Mouse (Mus musculus) limb, embryonic 10.5 days (tissue): ENCODE data around the gene Ptpre. TPM values are rescaled to one million over a fixed set of nuclear protein-coding genes. Genes with fewer than 3 reads are reported as not detected.
"Not testable (repeated sequence)": the region's sequence is repeated elsewhere in the genome, so short reads cannot be mapped to it uniquely, and the experiment has no call there.

Source experiments
- DNase-seq: peaks from one replicate; pipeline ENCODE4 v3.0.0-alpha.2; 2017; ENCODE audit warnings: low spot score
- H3K27ac ChIP-seq: fragments of 300-500 bp; sonication (generic); 2 replicates; pipeline ENCODE4 v1.5.1; 2016; ENCODE audit warnings: mild to moderate bottlenecking
- H3K27me3 ChIP-seq: fragments of 300-500 bp; sonication (generic); 2 replicates; pipeline ENCODE4 v1.6.1; 2016; ENCODE audit warnings: low read depth, mild to moderate bottlenecking; ENCODE audit not compliant: poor library complexity, severe bottlenecking
- H3K36me3 ChIP-seq: fragments of 300-500 bp; sonication (generic); 2 replicates; pipeline ENCODE4 v1.6.1; 2016; ENCODE audit warnings: mild to moderate bottlenecking, moderate library complexity
- H3K4me1 ChIP-seq: fragments of 300-500 bp; sonication (generic); 2 replicates; pipeline ENCODE4 v1.6.1; 2016
- H3K4me3 ChIP-seq: fragments of 300-500 bp; sonication (generic); 2 replicates; pipeline ENCODE4 v1.5.1; 2016; ENCODE audit warnings: mild to moderate bottlenecking, moderate library complexity
- H3K9me3 ChIP-seq: fragments of 300-500 bp; sonication (generic); replicated peaks from 2 replicates; pipeline ENCODE4 v1.6.1; 2016; ENCODE audit warnings: mild to moderate bottlenecking
- WGBS: fragments of 180-500 bp; shearing (Covaris S2); methylation state at CpG from one replicate; pipeline ENCODE4 v1.1.7; 2016; 5-methylcytosine and 5-hydroxymethylcytosine counted together
- polyA plus RNA-seq: library from polyadenylated mRNA; unstranded; fragments of >200 nt; fragmentation: Nextera tagmentation; extraction: Ambion mirVana; gene quantifications from 2 replicates; pipeline ENCODE4 v1.2.1, GENCODE M21; 2016

Gene Ptpre
- polyA plus RNA-seq, 1 experiment from 2014 or later, result 0.64 TPM

GRCm38 (mm10) chr7:135676722-135677121 lies 139.4 kb downstream of the Ptpre start:
- WGBS, result 88% methylated on average over 8 of the region's 8 CpGs
- H3K27me3 ChIP-seq, result no peaks in the 10 kb centered on the region
- no peak overlapping the region for H3K27ac ChIP-seq
- no peaks in the 10 kb centered on the region for H3K36me3 ChIP-seq
- no peak overlapping the region for H3K4me3 ChIP-seq
- no peak for DNase-seq
- H3K9me3 ChIP-seq, result no peaks in the 10 kb centered on the region
- peaks cover 7% of the 10 kb centered on the region; the same call in 1 of the 2 replicates for H3K4me1 ChIP-seq

GRCm38 (mm10) chr7:135680334-135680733 lies 143.1 kb downstream of the Ptpre start:
- Histone ChIP-seq H3K4me1 (peaks cover 7% of the 10 kb centered on the region; the same call in 1 of the 2 replicates), H3K27ac (no peak overlapping the region), H3K9me3 (no peaks in the 10 kb centered on the region), H3K36me3 (peaks cover 6% of the 10 kb centered on the region), H3K4me3 (no peak overlapping the region), H3K27me3 (no peaks in the 10 kb centered on the region)
- WGBS, result 75% methylated on average over 5 of the region's 5 CpGs
- DNase-seq, result peak; percentile 65

GRCm38 (mm10) chr7:135684098-135684497 lies 146.8 kb downstream of the Ptpre start:
- H3K4me1 ChIP-seq, DNase-seq, H3K9me3 ChIP-seq, H3K27me3 ChIP-seq, H3K4me3 ChIP-seq, H3K27ac ChIP-seq: not testable (repeated sequence)
- H3K36me3 ChIP-seq, result peaks cover 44% of the 10 kb centered on the region
- 78% methylated on average over 4 of the region's 4 CpGs for WGBS

GRCm38 (mm10) chr7:135684938-135685337 lies 147.7 kb downstream of the Ptpre start:
- DNase-seq, result no peak
- 89% methylated on average over 7 of the region's 7 CpGs for WGBS
- H3K4me1 ChIP-seq, result no peaks in the 10 kb centered on the region
- H3K27ac ChIP-seq, result no peak overlapping the region
- H3K27me3 ChIP-seq, result no peaks in the 10 kb centered on the region
- no peak overlapping the region for H3K4me3 ChIP-seq
- H3K9me3 ChIP-seq, result no peaks in the 10 kb centered on the region
- H3K36me3 ChIP-seq, result peaks cover 52% of the 10 kb centered on the region

DNA sequence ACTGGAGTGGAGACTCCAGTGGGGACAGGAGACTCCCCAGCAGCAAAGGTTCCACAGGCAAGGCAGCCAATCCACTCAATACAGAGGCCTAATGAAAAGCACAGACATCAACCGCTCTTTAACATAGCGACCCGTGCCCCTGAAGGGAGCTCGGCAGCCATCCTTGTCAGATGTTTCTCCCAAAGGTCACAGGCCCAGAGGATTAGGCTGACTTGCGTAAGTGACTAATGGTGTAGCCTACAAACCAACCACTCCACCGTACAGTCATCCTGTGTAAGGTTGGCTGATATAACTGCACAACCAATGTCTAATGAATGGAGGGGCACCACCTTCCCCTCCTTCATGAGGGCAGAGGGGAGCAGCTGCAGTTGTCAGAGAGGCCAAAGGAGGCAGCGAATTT lies 152.1 kb downstream of the Ptpre start:
- no peak overlapping the region for H3K4me3 ChIP-seq
- H3K9me3 ChIP-seq, result no peaks in the 10 kb centered on the region
- H3K27ac ChIP-seq, result no peak overlapping the region
- no peaks in the 10 kb centered on the region for H3K4me1 ChIP-seq
- no peaks in the 10 kb centered on the region for H3K27me3 ChIP-seq
- 95% methylated on average over 7 of the region's 7 CpGs for WGBS
- H3K36me3 ChIP-seq, result peaks cover 97% of the 10 kb centered on the region
- no peak for DNase-seq

DNA sequence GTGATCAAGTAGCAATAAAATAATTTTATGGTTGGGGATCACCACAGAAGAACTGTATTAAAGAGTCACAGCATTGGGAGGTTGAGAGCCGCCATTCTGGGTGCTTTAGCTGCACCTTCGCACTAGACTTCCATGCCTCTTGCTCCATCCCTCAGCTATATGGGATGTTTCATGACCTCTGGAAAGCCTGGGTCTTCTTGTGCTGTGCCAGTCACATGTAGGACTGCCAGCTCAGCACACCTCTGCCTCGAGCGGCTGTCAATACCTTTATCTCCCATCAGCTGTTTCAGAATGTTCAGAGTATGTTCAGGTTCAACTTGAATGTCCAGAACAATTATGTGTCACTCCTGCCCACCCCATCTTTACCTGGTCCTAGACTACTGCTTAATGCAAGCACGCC lies 154.7 kb downstream of the Ptpre start:
- Histone ChIP-seq H3K4me1 (no peaks in the 10 kb centered on the region), H3K9me3 (no peaks in the 10 kb centered on the region), H3K27ac (no peak overlapping the region), H3K36me3 (peaks cover 100% of the 10 kb centered on the region), H3K27me3 (no peaks in the 10 kb centered on the region), H3K4me3 (no peak overlapping the region)
- WGBS, result 93% methylated on average over 5 of the region's 5 CpGs
- DNase-seq, result no peak

DNA sequence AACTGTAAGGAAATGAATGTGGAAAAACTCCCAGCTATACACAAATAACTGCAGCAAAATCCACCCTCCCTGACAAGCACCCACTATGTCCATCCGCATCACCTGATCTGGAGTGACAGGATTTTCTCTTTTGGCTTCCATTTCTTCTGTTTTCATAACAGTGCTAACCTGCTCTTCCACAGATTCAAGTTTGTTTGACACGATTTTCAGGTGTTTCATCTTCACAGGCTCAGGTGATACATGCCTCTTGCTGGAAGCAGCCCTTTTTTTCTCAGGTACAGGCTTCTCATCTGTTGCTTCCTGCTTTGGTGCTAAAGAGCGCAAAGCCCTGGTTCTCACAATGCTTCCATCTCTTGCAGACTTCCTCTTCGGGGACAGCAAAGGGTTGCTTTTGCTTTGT lies 156.8 kb downstream of the Ptpre start:
- DNase-seq, result no peak
- WGBS, result 92% methylated on average over 4 of the region's 4 CpGs
- no peak overlapping the region for H3K27ac ChIP-seq

DNA sequence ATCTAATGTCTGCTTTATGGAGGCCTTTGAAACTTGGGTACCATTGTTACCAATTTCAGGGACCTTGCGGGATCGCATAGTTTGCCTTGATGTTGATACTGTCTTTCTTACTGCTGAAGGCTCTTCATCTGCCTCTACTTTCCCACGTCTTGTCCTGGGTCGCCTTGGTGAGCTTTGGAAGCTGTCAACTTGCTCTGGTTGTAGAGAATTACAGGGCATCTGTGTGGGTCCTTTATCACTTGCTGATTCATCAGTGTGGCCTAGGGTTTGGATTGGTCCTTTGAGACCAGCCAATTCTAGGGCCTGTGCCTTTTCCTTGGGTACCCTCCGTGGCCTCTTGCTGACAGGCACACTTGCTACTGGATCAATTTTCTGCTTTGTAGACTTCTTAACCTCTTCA lies 157.5 kb downstream of the Ptpre start:
- Histone ChIP-seq H3K27me3 (no peaks in the 10 kb centered on the region), H3K9me3 (no peaks in the 10 kb centered on the region), H3K4me1 (no peaks in the 10 kb centered on the region), H3K4me3 (no peak overlapping the region), H3K36me3 (peaks cover 100% of the 10 kb centered on the region), H3K27ac (no peak overlapping the region)
- no peak for DNase-seq
- WGBS, result 98% methylated on average over 5 of the region's 5 CpGs

More for the DNA sequence above, 156.8 kb downstream of the Ptpre start:
- Histone ChIP-seq H3K4me1 (no peaks in the 10 kb centered on the region), H3K4me3 (no peak overlapping the region), H3K9me3 (no peaks in the 10 kb centered on the region), H3K36me3 (peaks cover 100% of the 10 kb centered on the region), H3K27me3 (no peaks in the 10 kb centered on the region)

DNA sequence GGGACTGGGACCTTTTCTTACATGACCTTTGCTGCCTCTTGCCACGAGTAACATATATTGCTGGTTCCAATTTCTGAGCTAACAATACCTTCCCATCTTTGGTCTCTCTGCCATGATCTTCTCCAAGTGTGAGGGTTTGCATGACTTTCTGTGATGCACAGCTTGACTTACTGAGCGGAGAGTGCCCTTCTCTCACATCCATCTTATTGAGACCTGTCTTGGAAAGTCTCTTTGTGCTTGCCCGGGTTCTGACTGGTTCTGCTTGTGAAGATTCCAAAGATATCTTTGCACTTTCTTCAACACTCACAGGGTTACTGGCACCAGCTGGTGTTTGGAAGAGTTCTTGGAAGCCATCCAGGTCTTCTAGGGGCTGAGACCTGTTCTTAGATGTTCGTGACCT lies 158.8 kb downstream of the Ptpre start:
- H3K27me3 ChIP-seq, result no peaks in the 10 kb centered on the region
- H3K9me3 ChIP-seq, result no peaks in the 10 kb centered on the region
- DNase-seq, result no peak
- H3K4me1 ChIP-seq, result no peaks in the 10 kb centered on the region
- WGBS, result 95% methylated on average over 4 of the region's 4 CpGs
- H3K36me3 ChIP-seq, result peaks cover 100% of the 10 kb centered on the region
- H3K4me3 ChIP-seq, result no peak overlapping the region
- no peak overlapping the region for H3K27ac ChIP-seq

GRCm38 (mm10) chr7:135697021-135697740 lies 159.9 kb downstream of the Ptpre start:
- not testable (repeated sequence) for H3K4me1 ChIP-seq, H3K4me3 ChIP-seq, H3K27me3 ChIP-seq, H3K27ac ChIP-seq, H3K9me3 ChIP-seq, DNase-seq
- 95% methylated on average over 5 of the region's 5 CpGs for WGBS
- peaks cover 100% of the 10 kb centered on the region for H3K36me3 ChIP-seq

GRCm38 (mm10) chr7:135698362-135698761 lies 161.1 kb downstream of the Ptpre start:
- no peak overlapping the region for H3K27ac ChIP-seq
- H3K9me3 ChIP-seq, result no peaks in the 10 kb centered on the region
- 91% methylated on average over 2 of the region's 2 CpGs for WGBS
- DNase-seq, result no peak
- no peaks in the 10 kb centered on the region for H3K27me3 ChIP-seq
- no peaks in the 10 kb centered on the region for H3K4me1 ChIP-seq
- H3K4me3 ChIP-seq, result no peak overlapping the region
- peaks cover 100% of the 10 kb centered on the region for H3K36me3 ChIP-seq

DNA sequence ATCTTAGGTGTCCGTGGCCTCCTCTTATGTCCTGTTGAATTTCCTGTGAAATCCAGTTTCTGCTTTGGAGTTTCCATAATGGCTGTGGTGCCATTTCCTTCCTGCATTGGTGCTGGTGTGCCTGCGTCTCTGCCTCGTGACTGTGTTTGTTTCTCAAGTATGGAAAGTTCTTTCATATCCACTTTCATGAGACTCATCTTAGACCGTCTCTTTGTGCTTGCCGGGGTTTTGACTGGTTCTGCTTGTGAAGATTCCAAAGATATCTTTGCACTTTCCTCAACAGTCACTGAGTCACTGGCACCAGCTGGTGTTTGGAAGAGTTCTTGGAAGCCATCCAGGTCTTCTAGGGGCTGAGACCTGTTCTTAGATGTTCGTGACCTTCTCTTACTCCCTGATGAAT lies 162.1 kb downstream of the Ptpre start:
- H3K4me1 ChIP-seq, DNase-seq, H3K4me3 ChIP-seq, H3K27ac ChIP-seq, H3K27me3 ChIP-seq, H3K9me3 ChIP-seq: not testable (repeated sequence)
- H3K36me3 ChIP-seq, result peaks cover 100% of the 10 kb centered on the region
- WGBS, result 96% methylated on average over 6 of the region's 6 CpGs

DNA sequence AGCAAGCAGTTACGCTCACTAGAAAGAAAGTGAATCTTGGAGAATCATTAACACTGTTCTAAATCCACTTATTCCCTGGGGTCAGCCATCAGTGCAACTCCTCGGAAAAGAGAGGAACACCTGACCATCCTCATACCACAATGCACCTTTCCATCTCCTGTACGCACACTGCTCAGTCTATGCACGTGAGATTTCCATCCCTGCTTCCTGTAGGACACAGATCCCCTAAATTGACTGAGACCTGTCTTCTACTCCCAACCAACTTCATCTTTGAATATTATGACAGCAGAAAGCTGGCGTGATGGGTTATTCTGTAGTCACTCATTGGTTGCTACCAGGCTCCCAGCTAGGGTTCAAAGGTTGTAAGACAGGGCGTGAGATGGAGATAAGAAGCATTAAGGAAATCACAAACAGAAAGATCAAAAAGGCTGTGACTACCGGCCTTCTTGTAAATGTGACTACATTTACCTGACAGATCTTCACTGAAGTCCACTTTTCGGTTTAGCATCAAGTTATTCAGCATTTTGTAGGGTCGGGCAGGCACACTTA lies 166.4 kb downstream of the Ptpre start:
- WGBS, result 95% methylated on average over 9 of the region's 9 CpGs
- peaks cover 100% of the 10 kb centered on the region for H3K36me3 ChIP-seq
- no peaks in the 10 kb centered on the region for H3K27me3 ChIP-seq
- no peaks in the 10 kb centered on the region for H3K9me3 ChIP-seq
- H3K4me1 ChIP-seq, result no peaks in the 10 kb centered on the region
- no peak overlapping the region for H3K4me3 ChIP-seq
- no peak for DNase-seq
- H3K27ac ChIP-seq, result no peak overlapping the region
